Mouse (Mus musculus) myocyte (in vitro differentiated cells): ENCODE measurements at regions not wholly inside any gene's neighbourhood (a gene's known extent, or its start where the extent isn't known, plus 50 kb on each side); places are given as distances from the start of the nearest gene placed in this dataset.

Source experiments
- H3K27me3 ChIP-seq: one replicate; pipeline ENCODE4 v1.6.1; 2011; ENCODE audit not compliant: control insufficient read depth, insufficient read depth, insufficient read length
- H3K36me3 ChIP-seq: one replicate; pipeline ENCODE4 v1.6.1; 2011; ENCODE audit not compliant: control insufficient read depth, insufficient read depth
- H3K4me2 ChIP-seq: one replicate; pipeline ENCODE4 v1.6.1; 2011; ENCODE audit warnings: low read depth, control low read depth
- H3K4me3 ChIP-seq: one replicate; pipeline ENCODE4 v1.5.1; 2011; ENCODE audit warnings: mild to moderate bottlenecking, control low read depth, moderate library complexity
- H3K79me2 ChIP-seq: one replicate; pipeline ENCODE4 v1.6.1; 2011; ENCODE audit not compliant: control insufficient read depth, insufficient read depth
- H3ac ChIP-seq: one replicate; pipeline ENCODE4 v1.6.1; 2011; ENCODE audit not compliant: control insufficient read depth, insufficient read length
- CEBPB ChIP-seq: IDR thresholded peaks from 2 replicates; pipeline ENCODE4 v1.6.1; 2011; ENCODE audit warnings: mild to moderate bottlenecking, moderate library complexity; ENCODE audit not compliant: poor library complexity, insufficient read depth, severe bottlenecking
- E2F4 ChIP-seq: IDR thresholded peaks from one replicate; pipeline ENCODE4 v1.6.1; 2011; ENCODE audit warnings: mild to moderate bottlenecking, control low read depth, moderate library complexity; ENCODE audit not compliant: insufficient read depth
- MAX ChIP-seq: IDR thresholded peaks from one replicate; pipeline ENCODE4 v1.6.1; 2011; ENCODE audit warnings: low read depth, mild to moderate bottlenecking, control low read depth
- MYOD1 ChIP-seq, 3 experiments: IDR thresholded peaks; one replicate each; pipeline ENCODE4 v1.6.1; 2011; ENCODE audit warnings: control low read depth in 2 of 3, low read depth in 2 of 3, mild to moderate bottlenecking in 2 of 3, moderate library complexity in 1 of 3; ENCODE audit not compliant: insufficient read length in 2 of 3, control insufficient read depth in 1 of 3
- MYOG ChIP-seq, 3 experiments: IDR thresholded peaks; one replicate each; pipeline ENCODE4 v1.6.1; 2011; ENCODE audit warnings: control low read depth in 2 of 3, low read depth in 2 of 3, mild to moderate bottlenecking in 2 of 3; ENCODE audit not compliant: insufficient read length in 2 of 3, control insufficient read depth in 1 of 3, insufficient read depth in 1 of 3
- POLR2A ChIP-seq: IDR thresholded peaks from one replicate; pipeline ENCODE4 v1.6.1; 2011; ENCODE audit warnings: low read depth, mild to moderate bottlenecking, control low read depth, moderate library complexity; ENCODE audit not compliant: insufficient read length
- POLR2AphosphoS2 ChIP-seq: IDR thresholded peaks from one replicate; pipeline ENCODE4 v1.6.1; 2011; ENCODE audit warnings: low read depth, control low read depth; ENCODE audit not compliant: insufficient read length
- REST ChIP-seq: IDR thresholded peaks from one replicate; pipeline ENCODE4 v1.6.1; 2011; ENCODE audit warnings: mild to moderate bottlenecking, control low read depth, moderate library complexity; ENCODE audit not compliant: insufficient read depth, insufficient read length
- SRF ChIP-seq: IDR thresholded peaks from one replicate; pipeline ENCODE4 v1.6.1; 2011; ENCODE audit warnings: low read depth; ENCODE audit not compliant: control insufficient read depth, insufficient read length
- TCF12 ChIP-seq: IDR thresholded peaks from one replicate; pipeline ENCODE4 v1.6.1; 2011; ENCODE audit warnings: mild to moderate bottlenecking, control low read depth; ENCODE audit not compliant: poor library complexity, insufficient read depth, severe bottlenecking
- TCF3 ChIP-seq: IDR thresholded peaks from one replicate; pipeline ENCODE4 v1.6.1; 2011; ENCODE audit warnings: low read depth, control low read depth; ENCODE audit not compliant: insufficient read length
- USF1 ChIP-seq: IDR thresholded peaks from one replicate; pipeline ENCODE4 v1.6.1; 2011; ENCODE audit warnings: low read depth, mild to moderate bottlenecking, control low read depth, moderate library complexity

DNA sequence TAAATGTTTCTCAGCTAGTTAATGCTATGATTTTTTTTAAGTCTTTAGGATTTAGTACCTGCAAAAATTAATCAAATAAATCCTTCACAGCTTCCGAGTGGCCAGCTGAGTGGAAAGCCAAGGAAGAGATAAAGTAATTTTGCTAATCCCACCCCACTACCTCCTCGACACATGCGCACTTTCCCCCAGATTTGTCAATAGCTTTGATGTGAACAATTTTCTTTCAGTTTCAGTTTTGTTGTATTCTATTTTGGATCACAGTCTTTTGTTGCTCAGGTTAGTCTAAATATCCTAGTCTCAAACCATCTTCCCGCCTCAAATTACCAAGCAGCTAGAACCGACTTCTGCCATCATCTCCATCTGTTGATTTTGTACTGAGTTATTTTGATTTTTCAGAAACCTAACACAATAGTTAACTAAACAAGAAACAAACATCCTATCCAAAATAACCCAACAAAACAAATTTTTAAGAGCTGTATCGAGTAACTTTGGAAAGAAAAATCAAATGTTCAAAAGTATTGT is 141.4 kb upstream of the Tbx18 start:
- H3K4me2 ChIP-seq = no peak overlapping the region
- H3K79me2 ChIP-seq = no peaks in the 10 kb centered on the region
- TF ChIP-seq POLR2A = no peak
- TF ChIP-seq REST = no peak
- no peak for TF ChIP-seq TCF3
- TF ChIP-seq SRF = no peak
- no peak for TF ChIP-seq TCF12
- no peak for TF ChIP-seq MYOD1 (IDR thresholded peaks at IDR 0.05; ENCODE audit: control insufficient read depth in 1 of 3, insufficient read length in 2 of 3, low read depth in 2 of 3)
- no peak for TF ChIP-seq MAX
- TF ChIP-seq USF1 = no peak
- TF ChIP-seq POLR2AphosphoS2 = no peak
- no peak for TF ChIP-seq E2F4
- no peak for TF ChIP-seq CEBPB
- no peak for TF ChIP-seq MYOG (IDR thresholded peaks at IDR 0.05; ENCODE audit: control insufficient read depth in 1 of 3, insufficient read depth in 1 of 3, insufficient read length in 2 of 3, low read depth in 2 of 3)
- H3K36me3 ChIP-seq = no peaks in the 10 kb centered on the region
- H3ac ChIP-seq = no peak overlapping the region
- no peak overlapping the region for H3K4me3 ChIP-seq
- no peaks in the 10 kb centered on the region for H3K27me3 ChIP-seq

DNA sequence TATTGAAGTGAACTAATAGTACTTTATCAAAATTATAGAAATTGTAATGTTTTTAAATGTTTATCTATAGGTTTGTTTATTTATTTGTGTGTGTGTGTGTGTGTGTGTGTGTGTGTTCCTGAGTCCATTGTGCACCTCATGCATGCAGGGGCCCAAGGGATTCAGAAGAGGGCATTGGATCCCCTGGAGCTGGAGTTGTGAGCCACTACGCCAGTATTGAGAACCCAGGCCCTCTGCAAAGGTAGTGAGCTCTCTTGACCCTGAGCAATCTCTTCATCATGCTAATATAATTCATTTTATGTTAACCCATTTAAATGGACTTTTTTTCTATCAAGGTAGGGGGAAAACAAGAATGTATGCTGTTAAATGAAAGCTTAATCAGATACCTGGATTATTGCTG is 151.5 kb upstream of the Tbx18 start:
- H3K36me3 ChIP-seq = no peaks in the 10 kb centered on the region
- H3K27me3 ChIP-seq = no peaks in the 10 kb centered on the region
- no peak overlapping the region for H3ac ChIP-seq
- TF ChIP-seq USF1 = no peak
- no peak for TF ChIP-seq E2F4
- TF ChIP-seq TCF3 = no peak
- TF ChIP-seq TCF12 = no peak
- no peak for TF ChIP-seq MYOG (IDR thresholded peaks at IDR 0.05; ENCODE audit: control insufficient read depth in 1 of 3, insufficient read depth in 1 of 3, insufficient read length in 2 of 3, low read depth in 2 of 3)
- no peak for TF ChIP-seq SRF
- no peak for TF ChIP-seq POLR2AphosphoS2
- no peak for TF ChIP-seq CEBPB
- no peak for TF ChIP-seq POLR2A
- TF ChIP-seq MYOD1 (IDR thresholded peaks at IDR 0.05; ENCODE audit: control insufficient read depth in 1 of 3, insufficient read length in 2 of 3, low read depth in 2 of 3) = no peak
- TF ChIP-seq REST = no peak
- no peak for TF ChIP-seq MAX
- H3K79me2 ChIP-seq = no peaks in the 10 kb centered on the region
- no peak overlapping the region for H3K4me3 ChIP-seq
- no peak overlapping the region for H3K4me2 ChIP-seq

DNA sequence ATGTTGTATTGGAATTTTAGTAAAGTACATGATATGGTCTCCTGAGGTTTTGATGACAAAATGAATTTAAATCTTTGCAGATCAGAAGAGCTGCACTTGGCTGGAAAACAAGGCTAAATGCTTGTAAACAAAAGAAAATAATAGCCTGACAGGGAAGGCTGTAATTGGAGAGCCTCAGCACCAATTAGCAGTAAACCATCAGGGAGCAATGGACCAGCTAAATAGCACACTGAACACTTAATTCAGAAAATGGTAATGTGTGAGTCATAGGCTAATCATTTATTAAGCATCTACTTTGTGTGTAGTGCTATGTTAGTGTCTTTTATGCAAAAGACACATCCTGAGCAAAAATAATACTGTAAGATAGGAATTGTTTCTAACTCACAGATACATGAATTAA is 152.0 kb upstream of the Tbx18 start:
- Histone ChIP-seq H3K27me3 (no peaks in the 10 kb centered on the region), H3ac (no peak overlapping the region), H3K79me2 (no peaks in the 10 kb centered on the region), H3K4me3 (no peak overlapping the region), H3K36me3 (no peaks in the 10 kb centered on the region), H3K4me2 (no peak overlapping the region)
- TF ChIP-seq E2F4 = no peak
- TF ChIP-seq POLR2AphosphoS2 = no peak
- TF ChIP-seq USF1 = no peak
- no peak for TF ChIP-seq POLR2A
- no peak for TF ChIP-seq MYOD1 (IDR thresholded peaks at IDR 0.05; ENCODE audit: control insufficient read depth in 1 of 3, insufficient read length in 2 of 3, low read depth in 2 of 3)

DNA sequence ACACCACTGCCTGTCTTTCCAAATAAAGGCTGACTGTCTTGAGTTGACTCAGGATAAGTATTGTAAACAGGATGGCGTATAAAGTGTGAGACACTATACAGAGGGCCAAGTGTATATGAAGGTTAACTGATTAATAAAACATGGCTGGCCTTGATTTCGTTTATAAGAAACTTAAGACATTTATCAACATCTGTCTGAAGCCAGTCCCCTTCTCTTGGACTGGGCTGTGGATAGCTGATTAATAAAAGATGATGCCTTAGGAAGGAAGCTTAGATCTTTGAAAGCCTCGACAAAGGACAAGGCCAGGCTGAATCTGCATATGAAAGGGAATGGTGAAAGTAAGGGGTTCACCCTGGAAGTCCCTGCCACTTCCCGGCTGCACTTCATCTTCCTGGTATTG is 163.0 kb upstream of the Tbx18 start:
- no peaks in the 10 kb centered on the region for H3K27me3 ChIP-seq
- TF ChIP-seq REST = no peak
- TF ChIP-seq MYOG (IDR thresholded peaks at IDR 0.05; ENCODE audit: control insufficient read depth in 1 of 3, insufficient read depth in 1 of 3, insufficient read length in 2 of 3, low read depth in 2 of 3) = no peak
- no peak for TF ChIP-seq USF1
- TF ChIP-seq E2F4 = no peak
- TF ChIP-seq SRF = no peak
- no peak for TF ChIP-seq POLR2A
- no peak for TF ChIP-seq TCF3
- no peak for TF ChIP-seq MYOD1 (IDR thresholded peaks at IDR 0.05; ENCODE audit: control insufficient read depth in 1 of 3, insufficient read length in 2 of 3, low read depth in 2 of 3)
- TF ChIP-seq MAX = no peak
- TF ChIP-seq CEBPB = no peak
- TF ChIP-seq TCF12 = no peak
- TF ChIP-seq POLR2AphosphoS2 = no peak
- no peak overlapping the region for H3K4me2 ChIP-seq
- H3ac ChIP-seq = no peak overlapping the region
- no peak overlapping the region for H3K4me3 ChIP-seq
- no peaks in the 10 kb centered on the region for H3K36me3 ChIP-seq
- H3K79me2 ChIP-seq = no peaks in the 10 kb centered on the region

DNA sequence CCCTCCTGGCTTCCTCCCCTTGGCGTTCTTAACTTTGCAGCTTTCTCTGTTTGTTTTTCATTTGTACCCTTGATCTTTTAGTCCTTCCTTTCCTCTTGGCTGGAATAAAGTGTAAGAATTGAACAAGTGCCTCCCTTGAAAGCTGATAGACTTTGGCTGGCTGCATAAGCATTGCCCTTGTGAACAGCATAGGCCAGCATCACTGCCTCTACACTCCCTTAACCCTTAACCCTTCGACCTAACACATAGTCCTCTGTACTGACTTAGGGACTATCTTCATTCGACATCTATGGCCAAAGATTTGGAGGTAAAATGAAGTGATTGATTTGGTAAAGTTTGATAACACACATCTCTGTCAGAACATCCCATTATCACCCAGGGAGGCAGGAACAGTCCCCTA is 163.5 kb upstream of the Tbx18 start:
- Histone ChIP-seq H3K27me3 (no peaks in the 10 kb centered on the region), H3K36me3 (no peaks in the 10 kb centered on the region), H3K4me3 (no peak overlapping the region), H3K79me2 (no peaks in the 10 kb centered on the region), H3ac (no peak overlapping the region), H3K4me2 (no peak overlapping the region)
- TF ChIP-seq POLR2AphosphoS2 = no peak
- no peak for TF ChIP-seq TCF12
- TF ChIP-seq MYOD1 (IDR thresholded peaks at IDR 0.05; ENCODE audit: control insufficient read depth in 1 of 3, insufficient read length in 2 of 3, low read depth in 2 of 3) = no peak
- no peak for TF ChIP-seq MAX
